Mouse (Mus musculus): ENCODE results near the gene Brca1. TPM values are rescaled to one million over a fixed set of nuclear protein-coding genes. Genes with fewer than 3 reads are reported as not detected.
"Not testable (repeated sequence)": the region's sequence is repeated elsewhere in the genome, so short reads cannot be mapped to it uniquely, and the experiment has no call there.

The Brca1 gene
- total and polyA plus RNA-seq, 3 experiments = 35.0 to 175 (median 71.0) TPM

- no peak for DNase-seq (ENCODE audit: low spot score)
- no peak for ATAC-seq (ENCODE audit: extremely low read depth, insufficient number of reproducible peaks, low FRiP score, poor library complexity, severe bottlenecking)
- TF ChIP-seq GATA2 (IDR thresholded peaks at IDR 0.05; ENCODE audit: borderline replicate concordance, low read depth, low read length) = no peak
- TF ChIP-seq CTCF (IDR thresholded peaks at IDR 0.05; ENCODE audit: low read depth, low read length) = no peak
- TF ChIP-seq TAL1 (conservative IDR thresholded peaks at IDR 0.05; ENCODE audit: low read depth, low read length) = no peak
- no peak for TF ChIP-seq POLR2AphosphoS5 (IDR thresholded peaks at IDR 0.05; ENCODE audit: insufficient replicate concordance, low read depth, low read length)
- no peak for TF ChIP-seq GATA1 (IDR thresholded peaks at IDR 0.05; ENCODE audit: borderline replicate concordance, low read length)
- H3K4me3 ChIP-seq (ENCODE audit: low read depth, low read length) = peak overlapping the region; percentile 61; the same call in 1 of the 2 replicates
- H3K4me1 ChIP-seq (ENCODE audit: insufficient read depth, low read depth, low read length) = peaks cover 82% of the 10 kb centered on the region
- H3K36me3 ChIP-seq (replicated peaks) = peaks cover 56% of the 10 kb centered on the region
- no peaks in the 10 kb centered on the region for H3K9me3 ChIP-seq (replicated peaks)
- H3K27me3 ChIP-seq (ENCODE audit: insufficient read depth, low read length) = no peaks in the 10 kb centered on the region
Measured at GRCm38 (mm10) chr11:101452093-101452774, 99.5 kb downstream of the Brca1 start.

- Histone ChIP-seq H3K27me3 (ENCODE audit: insufficient read depth, low read length) (no peaks in the 10 kb centered on the region), H3K36me3 (replicated peaks) (peaks cover 49% of the 10 kb centered on the region), H3K4me3 (ENCODE audit: low read depth, low read length) (peak overlapping the region; percentile 61; the same call in 1 of the 2 replicates), H3K9me3 (replicated peaks) (no peaks in the 10 kb centered on the region), H3K4me1 (ENCODE audit: insufficient read depth, low read depth, low read length) (peaks cover 76% of the 10 kb centered on the region)
- DNase-seq (ENCODE audit: low spot score) (no peak), ATAC-seq (ENCODE audit: extremely low read depth, insufficient number of reproducible peaks, low FRiP score, poor library complexity, severe bottlenecking) (no peak)
- TF ChIP-seq GATA2 (IDR thresholded peaks at IDR 0.05; ENCODE audit: borderline replicate concordance, low read depth, low read length) = no peak
- no peak for TF ChIP-seq POLR2AphosphoS5 (IDR thresholded peaks at IDR 0.05; ENCODE audit: insufficient replicate concordance, low read depth, low read length)
- no peak for TF ChIP-seq TAL1 (conservative IDR thresholded peaks at IDR 0.05; ENCODE audit: low read depth, low read length)
- TF ChIP-seq CTCF (IDR thresholded peaks at IDR 0.05; ENCODE audit: low read depth, low read length) = no peak
- TF ChIP-seq GATA1 (IDR thresholded peaks at IDR 0.05; ENCODE audit: borderline replicate concordance, low read length) = no peak
Measured at GRCm38 (mm10) chr11:101451536-101451935, 100.2 kb downstream of the Brca1 start.

GRCm38 (mm10) chr11:101450394-101450793 lies 101.4 kb downstream of the Brca1 start:
- peaks cover 71% of the 10 kb centered on the region for H3K4me1 ChIP-seq (ENCODE audit: insufficient read depth, low read depth, low read length)
- DNase-seq (ENCODE audit: low spot score) (no peak), ATAC-seq (ENCODE audit: extremely low read depth, insufficient number of reproducible peaks, low FRiP score, poor library complexity, severe bottlenecking) (no peak)
- TF ChIP-seq TAL1 (conservative IDR thresholded peaks at IDR 0.05; ENCODE audit: low read depth, low read length) (no peak), GATA2 (IDR thresholded peaks at IDR 0.05; ENCODE audit: borderline replicate concordance, low read depth, low read length) (no peak), POLR2AphosphoS5 (IDR thresholded peaks at IDR 0.05; ENCODE audit: insufficient replicate concordance, low read depth, low read length) (no peak), GATA1 (IDR thresholded peaks at IDR 0.05; ENCODE audit: borderline replicate concordance, low read length) (no peak), CTCF (IDR thresholded peaks at IDR 0.05; ENCODE audit: low read depth, low read length) (no peak)
- H3K9me3 ChIP-seq (replicated peaks) = no peaks in the 10 kb centered on the region
- no peaks in the 10 kb centered on the region for H3K27me3 ChIP-seq (ENCODE audit: insufficient read depth, low read length)
- no peak overlapping the region for H3K4me3 ChIP-seq (ENCODE audit: low read depth, low read length)
- peaks cover 47% of the 10 kb centered on the region for H3K36me3 ChIP-seq (replicated peaks)

GRCm38 (mm10) chr11:101449596-101449995 lies 102.2 kb downstream of the Brca1 start:
- peaks cover 70% of the 10 kb centered on the region for H3K4me1 ChIP-seq (ENCODE audit: insufficient read depth, low read depth, low read length)
- H3K4me3 ChIP-seq (ENCODE audit: low read depth, low read length) = peak overlapping the region; percentile 77; the same call in 1 of the 2 replicates
- H3K9me3 ChIP-seq (replicated peaks); DNase-seq (ENCODE audit: low spot score); ATAC-seq (ENCODE audit: extremely low read depth, insufficient number of reproducible peaks, low FRiP score, poor library complexity, severe bottlenecking); H3K27me3 ChIP-seq (ENCODE audit: insufficient read depth, low read length): not testable (repeated sequence)
- H3K36me3 ChIP-seq (replicated peaks) = peaks cover 47% of the 10 kb centered on the region

- no peak for DNase-seq (ENCODE audit: low spot score)
- ATAC-seq (ENCODE audit: extremely low read depth, insufficient number of reproducible peaks, low FRiP score, poor library complexity, severe bottlenecking) = 0 out of 2 replicates have a peak, but pooled peaks have one; percentile 10
- Histone ChIP-seq H3K4me1 (ENCODE audit: insufficient read depth, low read depth, low read length) (peaks cover 71% of the 10 kb centered on the region), H3K36me3 (replicated peaks) (peaks cover 49% of the 10 kb centered on the region), H3K9me3 (replicated peaks) (no peaks in the 10 kb centered on the region), H3K27me3 (ENCODE audit: insufficient read depth, low read length) (no peaks in the 10 kb centered on the region), H3K4me3 (ENCODE audit: low read depth, low read length) (peak overlapping the region; percentile 77)
- no peak for TF ChIP-seq CTCF (IDR thresholded peaks at IDR 0.05; ENCODE audit: low read depth, low read length)
- no peak for TF ChIP-seq POLR2AphosphoS5 (IDR thresholded peaks at IDR 0.05; ENCODE audit: insufficient replicate concordance, low read depth, low read length)
- no peak for TF ChIP-seq GATA1 (IDR thresholded peaks at IDR 0.05; ENCODE audit: borderline replicate concordance, low read length)
- no peak for TF ChIP-seq GATA2 (IDR thresholded peaks at IDR 0.05; ENCODE audit: borderline replicate concordance, low read depth, low read length)
- no peak for TF ChIP-seq TAL1 (conservative IDR thresholded peaks at IDR 0.05; ENCODE audit: low read depth, low read length)
Measured at GRCm38 (mm10) chr11:101448899-101449298, 102.9 kb downstream of the Brca1 start.

GRCm38 (mm10) chr11:101448274-101448746 lies 103.4 kb downstream of the Brca1 start, which contains the start of gene Ifi35:
Gene Ifi35, plus strand, starts transcription at chr11:101448407.
- peaks cover 72% of the 10 kb centered on the region for H3K4me1 ChIP-seq (ENCODE audit: insufficient read depth, low read depth, low read length)
- no peak for TF ChIP-seq POLR2AphosphoS5 (IDR thresholded peaks at IDR 0.05; ENCODE audit: insufficient replicate concordance, low read depth, low read length)
- TF ChIP-seq CTCF (IDR thresholded peaks at IDR 0.05; ENCODE audit: low read depth, low read length) = no peak
- TF ChIP-seq TAL1 (conservative IDR thresholded peaks at IDR 0.05; ENCODE audit: low read depth, low read length) = no peak
- TF ChIP-seq GATA1 (IDR thresholded peaks at IDR 0.05; ENCODE audit: borderline replicate concordance, low read length) = no peak
- no peak for TF ChIP-seq GATA2 (IDR thresholded peaks at IDR 0.05; ENCODE audit: borderline replicate concordance, low read depth, low read length)
- DNase-seq (ENCODE audit: low spot score) = peak; percentile 32

More at GRCm38 (mm10) chr11:101448274-101448746, 103.4 kb downstream of the Brca1 start, which contains the start of gene Ifi35:
- no peaks in the 10 kb centered on the region for H3K9me3 ChIP-seq (replicated peaks)
- ATAC-seq (ENCODE audit: extremely low read depth, insufficient number of reproducible peaks, low FRiP score, poor library complexity, severe bottlenecking) = peak; percentile 79
- peak within 1 kb of the TSS; percentile 77 for H3K4me3 ChIP-seq (ENCODE audit: low read depth, low read length)
- peaks cover 49% of the 10 kb centered on the region for H3K36me3 ChIP-seq (replicated peaks)
- H3K27me3 ChIP-seq (ENCODE audit: insufficient read depth, low read length) = no peaks in the 10 kb centered on the region
